Mouse (Mus musculus) cerebellum, adult 2 months (tissue): ENCODE data around the gene Rps6ka5. TPM values are rescaled to one million over a fixed set of nuclear protein-coding genes. Genes with fewer than 3 reads are reported as not detected.

Source experiments
- DNase-seq, 2 experiments: peaks; one replicate each; pipeline ENCODE4 v3.0.0; 2021
- H3K27ac ChIP-seq: fragments of 200-500 bp; 2 replicates; pipeline ENCODE4 v1.5.1; 2012; ENCODE audit warnings: low read length, control low read depth, inconsistent platforms; ENCODE audit not compliant: insufficient read depth
- H3K27me3 ChIP-seq: fragments of 200-500 bp; 2 replicates; pipeline ENCODE4 v1.6.1; 2012; ENCODE audit warnings: inconsistent platforms, mild to moderate bottlenecking, low read length, moderate library complexity; ENCODE audit not compliant: control insufficient read depth, insufficient read depth
- H3K4me1 ChIP-seq: fragments of 200-500 bp; 2 replicates; pipeline ENCODE4 v1.6.1; 2011; ENCODE audit warnings: low read length; ENCODE audit not compliant: control insufficient read depth, insufficient read depth
- H3K4me3 ChIP-seq: fragments of 200-500 bp; replicated peaks from 2 replicates; pipeline ENCODE3; 2011; ENCODE audit warnings: mild to moderate bottlenecking, low read depth, low read length, control low read depth; ENCODE audit not compliant: insufficient read depth
- CTCF ChIP-seq: fragments of 200-500 bp; IDR thresholded peaks from 2 replicates; pipeline ENCODE4 v1.5.1; 2011; ENCODE audit warnings: low read depth, mild to moderate bottlenecking, control low read depth, low read length, moderate library complexity, borderline replicate concordance; ENCODE audit not compliant: insufficient read depth
- POLR2A ChIP-seq: fragments of 200-500 bp; IDR thresholded peaks from 2 replicates; pipeline ENCODE4 v1.6.1; 2011; ENCODE audit warnings: low read length, control low read depth, borderline replicate concordance; ENCODE audit not compliant: insufficient read depth
- WGBS: fragments of 180-500 bp; shearing (Covaris S2); methylation state at CpG from one replicate; pipeline ENCODE4 v1.1.7; 2018; 5-methylcytosine and 5-hydroxymethylcytosine counted together
- polyA plus RNA-seq: library from polyadenylated mRNA; depleted of rRNA; stranded (reverse); fragments of >200 nt; gene quantifications from 2 replicates; pipeline ENCODE4 v1.2.3, GENCODE M21; 2012; rRNA removed

Rps6ka5 gene
- polyA plus RNA-seq, 1 experiment = 22.9 TPM

- H3K27me3 ChIP-seq = no peaks in the 10 kb centered on the region
- 83% methylated on average over 13 of the region's 13 CpGs for WGBS
These were observed 227.3 kb downstream of the Rps6ka5 start for GRCm38 (mm10) chr12:100499469-100499868.

More at GRCm38 (mm10) chr12:100499469-100499868, 227.3 kb downstream of the Rps6ka5 start:
- Histone ChIP-seq H3K27ac (no peak overlapping the region), H3K4me3 (no peak overlapping the region), H3K4me1 (peaks cover 15% of the 10 kb centered on the region)
- TF ChIP-seq POLR2A (no peak), CTCF (no peak)
- DNase-seq = no peak

Other genes starting within 250 kb of the Rps6ka5 start
- 144 and 149 TPM in 2 replicates for gene Ttc7b, start 206.2 kb downstream of the Rps6ka5 start, polyA plus RNA-seq
- gene Dglucy, start 52.1 kb upstream of the Rps6ka5 start, polyA plus RNA-seq = 7.4 and 7.5 TPM in 2 replicates
- gene Gpr68, start 181.2 kb upstream of the Rps6ka5 start, polyA plus RNA-seq = 24.2 and 24.7 TPM in 2 replicates